Mouse (Mus musculus) liver, embryonic 13.5 days (tissue): Measurements from ENCODE around the gene Tango6. TPM values are rescaled to one million over a fixed set of nuclear protein-coding genes. Genes with fewer than 3 reads are reported as not detected.

Experiments
- ATAC-seq: fragments of 200-750 bp; cut with Nextera tagmentation; 2 replicates; pipeline ENCODE4 v1.8.0; 2017; ENCODE audit warnings: low read depth, mild to moderate bottlenecking, moderate number of reproducible peaks, moderate library complexity
- DNase-seq: peaks from one replicate; pipeline ENCODE4 v3.0.0; 2022
- H3K27ac ChIP-seq: fragments of 300-500 bp; sonication (generic); 2 replicates; pipeline ENCODE4 v1.5.1; 2015; ENCODE audit warnings: moderate library complexity, mild to moderate bottlenecking, inconsistent platforms
- H3K27me3 ChIP-seq: fragments of 300-500 bp; sonication (generic); 2 replicates; pipeline ENCODE4 v1.6.1; 2015; ENCODE audit warnings: mild to moderate bottlenecking, inconsistent platforms
- H3K36me3 ChIP-seq: fragments of 300-500 bp; sonication (generic); 2 replicates; pipeline ENCODE4 v1.6.1; 2015; ENCODE audit warnings: mild to moderate bottlenecking, inconsistent platforms
- H3K4me1 ChIP-seq: fragments of 300-500 bp; sonication (generic); replicated peaks from 2 replicates; pipeline ENCODE4 v1.6.1; 2015; ENCODE audit warnings: inconsistent platforms
- H3K4me2 ChIP-seq: fragments of 300-500 bp; sonication (generic); 2 replicates; pipeline ENCODE4 v1.6.1; 2015; ENCODE audit warnings: inconsistent platforms, mild to moderate bottlenecking, moderate library complexity
- H3K4me3 ChIP-seq: fragments of 300-500 bp; sonication (generic); replicated peaks from 2 replicates; pipeline ENCODE4 v1.5.1; 2015; ENCODE audit warnings: mild to moderate bottlenecking, inconsistent platforms
- H3K9ac ChIP-seq: fragments of 300-500 bp; sonication (generic); 2 replicates; pipeline ENCODE4 v1.6.1; 2015; ENCODE audit warnings: mild to moderate bottlenecking, inconsistent platforms
- H3K9me3 ChIP-seq: fragments of 300-500 bp; sonication (generic); replicated peaks from 2 replicates; pipeline ENCODE4 v1.6.1; 2016; ENCODE audit warnings: inconsistent platforms
- WGBS: fragments of 180-500 bp; shearing (Covaris S2); methylation state at CpG from one replicate; pipeline ENCODE4 v1.1.7; 2015; ENCODE audit not compliant: insufficient replicate concordance; 5-methylcytosine and 5-hydroxymethylcytosine counted together
- polyA plus RNA-seq: library from polyadenylated mRNA; unstranded; fragments of >200 nt; fragmentation: Nextera tagmentation; extraction: Ambion mirVana; gene quantifications from 2 replicates; pipeline ENCODE4 v1.2.1, GENCODE M21; 2015

The Tango6 gene
- polyA plus RNA-seq, 1 experiment from 2014 or later = 3.8 TPM

- no peaks in the 10 kb centered on the region for H3K9me3 ChIP-seq
- 41% methylated on average over 5 of the region's 5 CpGs for WGBS
- 0 out of 2 replicates have a peak, but pooled peaks have one; percentile 34 for ATAC-seq
- DNase-seq = peak; percentile 51
- H3K4me2 ChIP-seq = no peak overlapping the region
- H3K36me3 ChIP-seq = peaks cover 43% of the 10 kb centered on the region
- no peaks in the 10 kb centered on the region for H3K27me3 ChIP-seq
- peaks cover 34% of the 10 kb centered on the region for H3K4me1 ChIP-seq
- no peak overlapping the region for H3K4me3 ChIP-seq
- no peak overlapping the region for H3K9ac ChIP-seq
- no peak overlapping the region for H3K27ac ChIP-seq
Observed at GRCm38 (mm10) chr8:106887336-106888189, 204.7 kb downstream of the Tango6 start.

- ATAC-seq = no peak
- no peak for DNase-seq
- H3K27me3 ChIP-seq = no peaks in the 10 kb centered on the region
- no peaks in the 10 kb centered on the region for H3K9me3 ChIP-seq
- 83% methylated on average over 3 of the region's 3 CpGs for WGBS
- no peak overlapping the region for H3K4me3 ChIP-seq
- peaks cover 31% of the 10 kb centered on the region for H3K36me3 ChIP-seq
- peaks cover 36% of the 10 kb centered on the region for H3K4me1 ChIP-seq
- H3K9ac ChIP-seq = no peak overlapping the region
- H3K27ac ChIP-seq = no peak overlapping the region
- H3K4me2 ChIP-seq = no peak overlapping the region
Observed at GRCm38 (mm10) chr8:106888803-106889202, 205.9 kb downstream of the Tango6 start.

DNA sequence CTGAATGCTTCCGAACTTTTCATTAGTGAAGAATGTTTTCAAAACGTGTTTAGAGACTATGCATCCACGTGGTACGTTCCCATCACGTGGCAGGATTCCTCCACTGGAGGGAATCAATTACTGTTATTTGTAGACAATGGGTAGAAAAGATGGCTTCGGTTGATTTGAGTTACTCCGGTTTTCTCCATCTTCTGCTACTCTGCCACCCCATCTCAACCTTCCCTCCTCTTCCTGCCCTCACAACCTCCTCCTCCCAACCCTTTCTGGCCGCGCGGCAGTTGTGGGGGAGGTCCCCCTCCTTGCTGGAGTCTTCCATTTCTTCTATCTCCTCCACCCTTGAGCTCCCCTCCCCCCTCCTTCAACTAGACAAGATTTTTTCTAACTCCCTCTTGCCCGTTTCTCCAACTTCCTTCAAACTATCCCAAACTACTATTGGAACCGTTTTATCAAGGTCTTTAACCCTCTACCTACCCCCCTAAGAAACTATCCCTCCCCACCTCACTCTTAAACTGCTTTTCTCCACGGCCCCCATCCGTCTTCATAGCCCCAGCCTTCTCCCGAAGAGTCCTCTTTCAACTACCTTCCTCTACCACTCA is 209.4 kb downstream of the Tango6 start:
- Histone ChIP-seq H3K4me3 (peak overlapping the region; percentile 94), H3K36me3 (peaks cover 28% of the 10 kb centered on the region), H3K4me2 (peak overlapping the region; percentile 90), H3K4me1 (peaks cover 65% of the 10 kb centered on the region), H3K9ac (peak overlapping the region; percentile 96), H3K9me3 (no peaks in the 10 kb centered on the region), H3K27me3 (no peaks in the 10 kb centered on the region), H3K27ac (peak overlapping the region; percentile 89)
- DNase-seq = peak; percentile 50
- under 1% methylated on average over 15 of the region's 15 CpGs for WGBS
- ATAC-seq = peak; percentile 30; the same call in 1 of the 2 replicates

DNA sequence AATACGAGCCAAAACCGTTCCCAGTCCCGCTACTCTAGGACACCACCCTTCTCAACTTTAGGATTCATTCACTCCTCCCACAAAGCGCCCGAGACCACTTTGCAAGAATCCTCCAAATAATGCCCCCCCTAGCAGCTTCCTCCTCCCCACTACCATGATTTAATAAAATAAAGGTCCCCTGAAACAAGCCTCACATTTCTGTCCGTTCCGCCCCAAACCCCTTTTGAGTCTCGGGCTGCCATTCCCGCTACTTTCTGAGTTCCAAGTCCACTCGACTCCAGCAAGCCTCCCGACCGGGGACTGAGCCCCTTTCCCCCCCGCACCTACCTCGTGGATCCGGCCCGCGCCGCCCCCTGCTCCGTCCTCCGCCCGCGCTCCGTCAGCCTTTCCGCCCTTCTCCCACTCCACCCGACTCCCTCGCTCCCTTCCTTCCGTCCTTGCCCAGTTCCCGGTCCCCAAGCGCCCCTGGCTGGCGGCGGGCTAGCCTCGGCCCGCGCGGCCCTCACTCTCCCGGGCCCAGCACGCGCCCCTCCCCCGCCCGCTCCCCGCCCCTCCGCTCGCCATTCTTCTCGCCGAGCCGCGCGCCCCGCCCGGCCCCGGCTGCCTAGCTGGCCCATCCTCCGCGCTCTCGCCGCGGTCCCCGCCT is 210.1 kb downstream of the Tango6 start:
- Histone ChIP-seq H3K4me2 (peak overlapping the region; percentile 90), H3K27ac (peak overlapping the region; percentile 89), H3K4me1 (peaks cover 62% of the 10 kb centered on the region), H3K9me3 (no peaks in the 10 kb centered on the region), H3K36me3 (peaks cover 34% of the 10 kb centered on the region), H3K27me3 (no peaks in the 10 kb centered on the region), H3K4me3 (peak overlapping the region; percentile 94), H3K9ac (peak overlapping the region; percentile 96)
- peak; percentile 82 for ATAC-seq
- DNase-seq = no peak
- under 1% methylated on average over 57 of the region's 57 CpGs for WGBS

- peak; percentile 93 for ATAC-seq
- peaks cover 41% of the 10 kb centered on the region for H3K36me3 ChIP-seq
- peak within 1 kb of the TSS; percentile 94 for H3K4me3 ChIP-seq
- peak within 1 kb of the TSS; percentile 96 for H3K9ac ChIP-seq
- H3K27ac ChIP-seq = peak within 1 kb of the TSS; percentile 89
- H3K4me2 ChIP-seq = peak within 1 kb of the TSS; percentile 90
- peaks cover 59% of the 10 kb centered on the region for H3K4me1 ChIP-seq
- under 1% methylated on average over 62 of the region's 63 CpGs for WGBS
- H3K9me3 ChIP-seq = no peaks in the 10 kb centered on the region
- peak; percentile 81 for DNase-seq
- H3K27me3 ChIP-seq = no peaks in the 10 kb centered on the region
Observed at GRCm38 (mm10) chr8:106893481-106894156, 210.8 kb downstream of the Tango6 start, which contains the start of gene Utp4. Gene Utp4 (plus strand): TSS chr8:106893636.

DNA sequence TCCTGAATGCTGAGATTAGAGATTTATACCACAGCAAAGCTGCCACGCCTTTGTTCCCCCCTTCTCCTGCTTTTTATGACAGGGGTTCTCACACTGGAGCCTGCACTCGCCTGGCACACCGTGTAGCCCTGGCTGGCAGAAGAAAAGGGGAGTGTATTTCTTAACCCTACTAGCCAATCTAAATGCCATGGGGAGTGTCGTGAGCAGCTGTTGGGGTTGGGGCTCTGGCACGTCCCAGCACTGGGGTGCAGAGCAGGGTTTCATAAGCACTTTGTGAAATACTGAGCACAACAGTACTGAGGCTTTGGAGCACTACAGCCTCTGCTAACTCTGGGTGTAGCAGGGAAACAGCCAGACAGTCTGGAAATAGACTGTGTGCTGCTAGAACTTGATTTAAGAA is 216.6 kb downstream of the Tango6 start:
- ATAC-seq (no peak), DNase-seq (no peak)
- H3K27ac ChIP-seq = no peak overlapping the region
- 73% methylated on average over 5 of the region's 5 CpGs for WGBS
- peaks cover 99% of the 10 kb centered on the region for H3K36me3 ChIP-seq
- H3K9ac ChIP-seq = no peak overlapping the region
- H3K4me3 ChIP-seq = no peak overlapping the region
- no peaks in the 10 kb centered on the region for H3K27me3 ChIP-seq
- no peaks in the 10 kb centered on the region for H3K9me3 ChIP-seq
- H3K4me2 ChIP-seq = no peak overlapping the region
- peaks cover 22% of the 10 kb centered on the region for H3K4me1 ChIP-seq

Other genes with a start within 250 kb of the Tango6 start
- gene 6030452D12Rik, start 182.5 kb upstream of the Tango6 start, polyA plus RNA-seq = not detected in 2 replicates
- gene Cdh3, start 172.2 kb upstream of the Tango6 start, polyA plus RNA-seq = 2.5 and 2.8 TPM in 2 replicates
- gene Gm10073, start 109.6 kb upstream of the Tango6 start, polyA plus RNA-seq = 12.0 and 12.4 TPM in 2 replicates
- 12.1 and 17.3 TPM in 2 replicates for gene Cdh1, start 79.7 kb upstream of the Tango6 start, polyA plus RNA-seq
- 0.02 TPM in 1 of 2 replicates, not detected in the other for gene Has3, start 187.2 kb downstream of the Tango6 start, polyA plus RNA-seq
- gene Utp4, start 210.6 kb downstream of the Tango6 start, polyA plus RNA-seq = 57.4 and 62.3 TPM in 2 replicates